Mouse (Mus musculus) megakaryocyte, embryonic 14.5 days (primary cell): ENCODE data around the gene Pomgnt1.

ENCODE experiments used
- FLI1 ChIP-seq: IDR thresholded peaks from 2 replicates; pipeline ENCODE4 v1.6.1; 2012; ENCODE audit warnings: low read length, inconsistent platforms, mixed read lengths
- GATA1 ChIP-seq: IDR thresholded peaks from 3 replicates; pipeline ENCODE4 v1.6.1; 2012; ENCODE audit warnings: mixed read lengths, low read length, inconsistent platforms, borderline replicate concordance

- TF ChIP-seq GATA1 (no peak), FLI1 (no peak)
Observed at GRCm38 (mm10) chr4:116110695-116111094, 12.9 kb upstream of the Pomgnt1 start.
